20 mouse cellular contexts compared by ENCODE assay signal in the genomic region with DNA sequence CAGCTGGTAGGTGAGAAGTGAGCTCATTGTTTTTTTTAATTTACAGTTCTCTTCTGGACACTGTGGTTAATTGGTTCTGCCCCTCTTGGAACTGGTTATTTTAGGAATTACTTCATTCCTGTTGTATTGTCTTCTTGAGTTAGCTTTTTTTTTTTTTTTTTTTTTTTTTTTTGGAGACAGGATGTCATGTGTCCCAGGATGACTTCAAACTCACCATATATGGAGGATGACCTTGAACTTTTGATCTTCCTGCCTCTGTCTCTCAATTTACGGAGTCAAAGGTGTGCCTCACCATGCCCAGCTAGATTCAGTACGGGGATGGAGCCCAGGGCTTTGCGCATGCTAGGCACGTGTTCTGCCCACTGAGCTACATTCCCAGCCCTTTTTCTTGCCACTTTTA. TPM values are rescaled to one million over a fixed set of nuclear protein-coding genes. Genes with fewer than 3 reads are reported as not detected.
"Had no signal": no experiment of that assay in that cellular context is flagged by ENCODE, and none has a peak within 500 bp of the region (broad histone marks: within the 10 kb centered on the region; RNA-seq: fewer than 3 reads in every experiment).

No protein-coding gene starts in this region.

- H3K36me3 ChIP-seq: limb, embryonic 10.5 days; liver, embryonic 15.5 days; midbrain, embryonic 12.5 days; neural tube, embryonic 13.5 days had no signal

- H3K4me3 ChIP-seq: layer of hippocampus, adult 2 months; limb, embryonic 10.5 days; liver, embryonic 15.5 days; midbrain, embryonic 12.5 days; neural tube, embryonic 13.5 days had no signal

- H3K9ac ChIP-seq: liver, embryonic 15.5 days; midbrain, embryonic 12.5 days; neural tube, embryonic 13.5 days had no signal

- H3K9me3 ChIP-seq: limb, embryonic 10.5 days; midbrain, embryonic 12.5 days; neural tube, embryonic 13.5 days had no signal

- H3K27ac ChIP-seq: kidney, postnatal 0 days; layer of hippocampus, adult 2 months; limb, embryonic 10.5 days; liver, embryonic 15.5 days; midbrain, embryonic 12.5 days; neural tube, embryonic 13.5 days had no signal

- DNase-seq: kidney, adult 9 months; kidney, postnatal 4 days; lung, adult 2 months; lung, postnatal 36 days; retina, postnatal 1 day; right cerebral cortex, postnatal 25 days; thymus, postnatal 36 days had no signal

RNA-seq across cellular contexts. Expression of a gene that starts 22.7 kb away (rescaled TPM):
- total RNA-seq: layer of hippocampus, adult 2 months; layer of hippocampus, postnatal 14 days; left cerebral cortex, adult 18-20 months; left cerebral cortex, postnatal 14 days; megakaryocyte-erythroid progenitor cell, adult 5-6 weeks had no signal
- polyA plus RNA-seq: limb, embryonic 10.5 days; liver, embryonic 11.5 days; liver, embryonic 15.5 days; lung, adult 2 months; midbrain, embryonic 12.5 days; midbrain, embryonic 16.5 days; small intestine, adult 2 months had no signal

RNA-seq across cellular contexts. Expression of a gene that starts 27.9 kb away (rescaled TPM):
- total RNA-seq: left cerebral cortex, adult 18-20 months had no signal
